Mouse (Mus musculus): ENCODE measurements around the gene Nrxn2. TPM values are rescaled to one million over a fixed set of nuclear protein-coding genes. Genes with fewer than 3 reads are reported as not detected.

The Nrxn2 gene
- polyA plus RNA-seq, 1 experiment from 2014 or later = 1.4 TPM

- Histone ChIP-seq H3K9me3 (no peaks in the 10 kb centered on the region), H3K27me3 (peaks cover 3% of the 10 kb centered on the region; the same call in 1 of the 2 replicates), H3K4me2 (no peak overlapping the region), H3K4me3 (no peak overlapping the region), H3K36me3 (no peaks in the 10 kb centered on the region), H3K9ac (no peak overlapping the region), H3K27ac (no peak overlapping the region), H3K4me1 (no peaks in the 10 kb centered on the region)
- no peak for ATAC-seq (ENCODE audit: insufficient number of reproducible peaks, low FRiP score, low TSS enrichment, low read depth)
- 92% methylated on average over 13 of the region's 13 CpGs for WGBS
Observed at GRCm38 (mm10) chr19:6544712-6545111, 126.2 kb downstream of the Nrxn2 start.

- H3K4me1 ChIP-seq = no peaks in the 10 kb centered on the region
- no peak overlapping the region for H3K4me2 ChIP-seq
- H3K4me3 ChIP-seq = no peak overlapping the region
- ATAC-seq (ENCODE audit: insufficient number of reproducible peaks, low FRiP score, low TSS enrichment, low read depth) = no peak
- no peak overlapping the region for H3K27ac ChIP-seq
- WGBS = 87% methylated on average over 5 of the region's 5 CpGs
- no peaks in the 10 kb centered on the region; the same call in 1 of the 2 replicates for H3K27me3 ChIP-seq
- no peak overlapping the region for H3K9ac ChIP-seq
- H3K36me3 ChIP-seq = no peaks in the 10 kb centered on the region
- H3K9me3 ChIP-seq = no peaks in the 10 kb centered on the region
Observed at GRCm38 (mm10) chr19:6545481-6545880, 127.0 kb downstream of the Nrxn2 start.

- Histone ChIP-seq H3K36me3 (no peaks in the 10 kb centered on the region), H3K4me2 (no peak overlapping the region), H3K4me1 (no peaks in the 10 kb centered on the region), H3K27ac (no peak overlapping the region), H3K9ac (no peak overlapping the region), H3K27me3 (no peaks in the 10 kb centered on the region; the same call in 1 of the 2 replicates), H3K9me3 (no peaks in the 10 kb centered on the region), H3K4me3 (no peak overlapping the region)
- ATAC-seq (ENCODE audit: insufficient number of reproducible peaks, low FRiP score, low TSS enrichment, low read depth) = no peak
- WGBS = 79% methylated on average over 1 of the region's 1 CpGs
Observed at GRCm38 (mm10) chr19:6546096-6546495, 127.6 kb downstream of the Nrxn2 start.

DNA sequence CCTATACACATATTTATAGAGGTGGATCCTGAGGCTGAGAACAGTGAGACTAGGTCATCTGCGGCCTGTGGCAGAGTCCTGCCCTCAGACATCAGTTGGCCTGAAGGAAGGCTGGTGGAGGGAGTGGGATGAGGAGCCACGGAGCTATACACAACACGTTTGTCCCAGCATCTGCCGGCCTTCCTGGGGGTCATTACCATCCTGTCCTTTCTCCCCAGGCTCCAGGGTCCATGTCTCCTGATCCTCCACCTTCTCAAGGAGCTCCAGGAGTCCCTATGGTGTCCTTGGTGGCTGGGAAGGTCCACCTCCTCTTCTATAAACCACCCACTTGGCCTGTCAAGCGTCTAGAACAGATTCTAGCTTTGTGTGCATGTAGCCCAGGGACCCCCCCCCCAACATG, 129.3 kb downstream of the Nrxn2 start:
- Histone ChIP-seq H3K27ac (no peak overlapping the region), H3K9ac (no peak overlapping the region), H3K4me2 (no peak overlapping the region), H3K36me3 (no peaks in the 10 kb centered on the region), H3K27me3 (no peaks in the 10 kb centered on the region; the same call in 1 of the 2 replicates), H3K4me3 (no peak overlapping the region), H3K4me1 (no peaks in the 10 kb centered on the region), H3K9me3 (no peaks in the 10 kb centered on the region)
- ATAC-seq (ENCODE audit: insufficient number of reproducible peaks, low FRiP score, low TSS enrichment, low read depth) = no peak
- WGBS = 79% methylated on average over 5 of the region's 5 CpGs

DNA sequence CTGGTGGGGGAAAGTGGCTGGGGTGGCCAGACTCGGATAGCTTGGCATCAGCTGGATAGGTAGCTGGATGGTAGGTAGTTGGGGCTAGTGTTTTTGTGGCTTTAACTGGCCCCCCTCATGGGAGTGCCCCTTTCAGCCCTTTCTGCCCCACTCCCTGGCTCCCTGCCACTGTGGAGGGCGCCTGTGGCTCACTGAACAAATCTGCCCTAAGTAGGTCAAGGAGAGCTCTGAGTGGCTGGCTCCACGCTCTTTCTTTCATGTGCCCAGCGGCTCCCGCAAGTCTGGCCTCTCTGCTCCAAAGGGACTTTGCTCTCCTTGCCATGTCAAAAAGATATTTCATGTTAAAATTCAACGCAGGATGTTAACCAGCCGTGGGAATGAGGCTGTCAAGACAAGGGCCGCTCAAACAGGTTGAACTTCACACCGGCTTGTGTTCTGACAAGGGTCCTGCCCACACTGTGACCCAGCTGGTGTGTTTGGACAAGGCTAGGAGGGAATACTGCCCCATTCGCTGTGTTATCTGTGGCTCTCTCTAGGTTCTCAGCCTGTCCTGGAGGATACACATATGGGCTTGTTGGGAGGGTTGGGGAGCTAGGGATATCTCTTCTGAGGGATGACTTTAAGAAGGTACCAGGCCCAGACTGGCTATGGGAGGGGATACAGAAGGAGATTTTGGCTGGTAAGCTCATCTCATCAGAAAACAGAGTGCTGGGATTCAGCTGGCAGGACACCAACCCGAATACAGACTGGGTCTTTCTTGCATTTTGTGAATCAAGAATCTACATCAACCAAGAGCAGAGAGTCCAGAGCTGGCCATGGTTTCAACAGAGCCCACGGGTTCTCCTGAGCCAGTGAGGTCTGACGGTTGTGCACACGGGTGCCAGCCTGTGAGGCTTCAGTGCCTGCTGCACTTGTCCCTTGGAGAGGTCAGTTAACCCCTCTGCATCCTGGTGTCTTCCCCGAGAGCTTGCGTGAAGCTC, 130.2 kb downstream of the Nrxn2 start:
- H3K27me3 ChIP-seq = no peaks in the 10 kb centered on the region; the same call in 1 of the 2 replicates
- no peak overlapping the region for H3K4me2 ChIP-seq
- H3K9ac ChIP-seq = no peak overlapping the region
- no peak for ATAC-seq (ENCODE audit: insufficient number of reproducible peaks, low FRiP score, low TSS enrichment, low read depth)
- H3K4me1 ChIP-seq = peaks cover 3% of the 10 kb centered on the region; the same call in 1 of the 2 replicates
- H3K36me3 ChIP-seq = no peaks in the 10 kb centered on the region
- no peak overlapping the region for H3K4me3 ChIP-seq
- WGBS = 70% methylated on average over 16 of the region's 16 CpGs
- no peak overlapping the region for H3K27ac ChIP-seq
- H3K9me3 ChIP-seq = no peaks in the 10 kb centered on the region

DNA sequence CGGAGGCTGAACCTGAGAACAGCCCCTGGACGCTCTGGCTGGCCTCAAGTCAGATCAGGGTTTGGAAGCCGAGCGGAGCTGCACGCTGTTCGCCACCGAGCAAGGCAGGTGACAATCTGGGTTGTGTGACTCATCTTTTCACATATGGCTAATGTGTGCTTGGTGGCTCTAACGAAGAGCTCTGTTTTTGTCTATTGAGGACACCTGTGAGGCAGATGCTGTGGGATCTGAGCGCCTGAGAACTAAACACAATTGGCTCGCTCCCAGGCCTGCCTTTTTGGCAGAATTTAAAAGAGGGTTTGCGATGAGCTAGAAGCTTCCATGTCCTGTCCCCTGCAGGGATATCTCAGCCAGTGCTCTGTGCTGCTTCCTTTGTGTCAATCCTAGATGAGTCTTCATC, 131.0 kb downstream of the Nrxn2 start:
- H3K4me1 ChIP-seq = peaks cover 11% of the 10 kb centered on the region; the same call in 1 of the 2 replicates
- H3K9me3 ChIP-seq = no peaks in the 10 kb centered on the region
- no peaks in the 10 kb centered on the region for H3K36me3 ChIP-seq
- H3K4me3 ChIP-seq = no peak overlapping the region
- no peak overlapping the region for H3K27ac ChIP-seq
- WGBS = 66% methylated on average over 11 of the region's 11 CpGs
- no peak overlapping the region for H3K9ac ChIP-seq
- ATAC-seq (ENCODE audit: insufficient number of reproducible peaks, low FRiP score, low TSS enrichment, low read depth) = no peak
- H3K4me2 ChIP-seq = no peak overlapping the region
- no peaks in the 10 kb centered on the region; the same call in 1 of the 2 replicates for H3K27me3 ChIP-seq

DNA sequence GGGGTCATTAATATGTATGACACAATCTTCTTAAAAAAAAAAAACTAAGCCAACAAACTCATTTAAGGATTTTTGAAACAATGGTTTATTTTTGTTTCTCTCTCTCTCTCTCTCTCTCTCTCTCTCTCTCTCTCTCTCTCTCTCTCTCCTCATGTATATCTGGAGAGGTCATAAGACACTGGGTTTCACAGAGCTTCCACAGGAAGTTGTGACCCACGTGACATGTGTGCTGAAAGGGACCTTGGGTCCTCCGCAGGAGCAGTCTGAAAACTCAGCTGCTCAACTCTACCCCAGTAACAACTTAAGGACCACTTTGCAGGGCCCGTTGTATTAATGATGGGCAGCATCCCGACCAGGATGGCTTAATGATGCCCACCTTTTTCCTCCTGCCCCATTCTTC, 132.7 kb downstream of the Nrxn2 start:
- Histone ChIP-seq H3K4me2 (no peak overlapping the region), H3K9ac (no peak overlapping the region), H3K4me1 (peaks cover 11% of the 10 kb centered on the region; the same call in 1 of the 2 replicates), H3K27me3 (no peaks in the 10 kb centered on the region; the same call in 1 of the 2 replicates), H3K9me3 (no peaks in the 10 kb centered on the region), H3K4me3 (no peak overlapping the region), H3K36me3 (no peaks in the 10 kb centered on the region), H3K27ac (no peak overlapping the region)
- WGBS = 70% methylated on average over 4 of the region's 4 CpGs
- ATAC-seq (ENCODE audit: insufficient number of reproducible peaks, low FRiP score, low TSS enrichment, low read depth) = no peak

DNA sequence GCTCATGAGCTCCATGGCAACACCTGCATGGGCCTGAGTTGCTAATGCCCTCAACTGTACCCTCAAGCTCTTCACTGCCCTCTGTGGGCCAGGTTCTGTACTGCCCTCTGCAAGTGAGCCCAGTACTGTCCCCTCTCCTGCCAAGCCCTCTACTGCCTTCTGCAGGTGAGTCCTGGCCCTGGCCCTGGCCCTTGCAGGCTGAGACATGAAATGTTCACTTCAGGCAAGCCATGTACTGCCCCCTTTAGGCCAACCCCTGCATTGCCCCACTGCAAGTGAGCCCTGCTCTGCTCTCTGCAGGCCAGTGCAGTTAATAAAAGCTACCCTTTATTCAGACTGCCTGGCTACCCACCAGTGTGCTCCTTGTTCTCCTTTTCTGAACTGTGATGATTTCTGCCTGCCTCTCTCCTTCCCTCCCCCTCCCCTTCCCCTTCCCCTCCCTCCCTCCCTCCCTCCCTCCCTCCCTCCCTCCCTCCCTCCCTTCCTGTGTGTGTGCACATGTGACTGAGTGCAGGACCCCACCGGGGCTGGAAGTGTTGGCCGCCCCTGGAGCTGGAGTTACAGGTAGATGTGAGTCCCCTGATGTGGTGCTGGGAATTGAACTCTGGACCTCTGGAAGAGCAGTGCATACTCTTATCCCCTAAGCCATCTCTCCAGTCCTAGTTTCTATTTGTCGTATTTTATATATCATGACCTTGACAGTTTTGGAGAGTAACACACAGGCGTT, 133.9 kb downstream of the Nrxn2 start:
- H3K9ac ChIP-seq = no peak overlapping the region
- H3K27me3 ChIP-seq = no peaks in the 10 kb centered on the region
- WGBS = 85% methylated on average over 4 of the region's 4 CpGs
- no peak overlapping the region for H3K4me3 ChIP-seq
- peaks cover 11% of the 10 kb centered on the region; the same call in 1 of the 2 replicates for H3K4me1 ChIP-seq
- no peak overlapping the region for H3K27ac ChIP-seq
- no peaks in the 10 kb centered on the region for H3K9me3 ChIP-seq
- no peak overlapping the region for H3K4me2 ChIP-seq
- H3K36me3 ChIP-seq = no peaks in the 10 kb centered on the region
- no peak for ATAC-seq (ENCODE audit: insufficient number of reproducible peaks, low FRiP score, low TSS enrichment, low read depth)

- Histone ChIP-seq H3K9ac (no peak overlapping the region), H3K36me3 (no peaks in the 10 kb centered on the region), H3K9me3 (no peaks in the 10 kb centered on the region), H3K27ac (no peak overlapping the region), H3K4me3 (no peak overlapping the region), H3K4me1 (peaks cover 11% of the 10 kb centered on the region; the same call in 1 of the 2 replicates), H3K4me2 (no peak overlapping the region), H3K27me3 (no peaks in the 10 kb centered on the region)
- no peak for ATAC-seq (ENCODE audit: insufficient number of reproducible peaks, low FRiP score, low TSS enrichment, low read depth)
- WGBS = 66% methylated on average over 5 of the region's 5 CpGs
Observed at GRCm38 (mm10) chr19:6553174-6553573, 134.6 kb downstream of the Nrxn2 start.

- no peak overlapping the region for H3K9ac ChIP-seq
- no peak overlapping the region for H3K27ac ChIP-seq
- H3K9me3 ChIP-seq = no peaks in the 10 kb centered on the region
- peaks cover 11% of the 10 kb centered on the region; the same call in 1 of the 2 replicates for H3K4me1 ChIP-seq
- WGBS = 32% methylated on average over 8 of the region's 8 CpGs
- H3K36me3 ChIP-seq = no peaks in the 10 kb centered on the region
- H3K4me2 ChIP-seq = no peak overlapping the region
- no peak for ATAC-seq (ENCODE audit: insufficient number of reproducible peaks, low FRiP score, low TSS enrichment, low read depth)
- no peak overlapping the region for H3K4me3 ChIP-seq
- no peaks in the 10 kb centered on the region for H3K27me3 ChIP-seq
Observed at GRCm38 (mm10) chr19:6553819-6554582, 135.5 kb downstream of the Nrxn2 start.

DNA sequence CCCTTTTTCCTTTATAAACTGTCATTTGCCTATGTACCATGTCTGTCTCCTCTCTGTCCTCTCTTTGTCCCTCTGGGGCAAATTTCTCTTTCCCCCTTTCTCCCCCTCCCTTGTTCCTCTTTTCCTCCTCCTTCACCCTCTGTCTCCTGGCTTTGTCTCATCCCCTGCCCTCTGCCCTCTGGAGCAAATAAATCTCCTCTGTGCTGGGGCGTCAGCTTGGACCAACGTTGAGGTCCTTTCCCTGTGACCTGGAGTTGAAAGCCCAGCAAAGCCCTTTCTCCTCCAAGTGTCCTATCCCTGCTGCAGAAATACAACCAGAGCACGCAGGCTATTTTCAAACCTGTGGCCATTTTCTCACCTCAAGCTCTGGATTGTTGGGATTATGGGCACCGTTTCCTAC, 141.0 kb downstream of the Nrxn2 start:
- Histone ChIP-seq H3K9ac (no peak overlapping the region), H3K36me3 (no peaks in the 10 kb centered on the region), H3K4me1 (no peaks in the 10 kb centered on the region), H3K27me3 (no peaks in the 10 kb centered on the region), H3K27ac (no peak overlapping the region), H3K4me3 (no peak overlapping the region), H3K4me2 (no peak overlapping the region), H3K9me3 (no peaks in the 10 kb centered on the region)
- ATAC-seq (ENCODE audit: insufficient number of reproducible peaks, low FRiP score, low TSS enrichment, low read depth) = no peak
- WGBS = 51% methylated on average over 4 of the region's 4 CpGs
